Mouse (Mus musculus) thymus, adult 2 months (tissue): ENCODE results near the gene Lipo2.

ENCODE experiments used
- CTCF ChIP-seq: fragments of 200-500 bp; IDR thresholded peaks from 2 replicates; pipeline ENCODE4 v1.5.1; 2012; ENCODE audit warnings: mild to moderate bottlenecking, control low read depth, low read length, moderate library complexity, borderline replicate concordance; ENCODE audit not compliant: control insufficient read depth, poor library complexity, insufficient read depth; ENCODE audit errors: extremely low read depth
- POLR2A ChIP-seq: fragments of 200-500 bp; IDR thresholded peaks from 2 replicates; pipeline ENCODE4 v1.6.1; 2012; ENCODE audit warnings: mild to moderate bottlenecking, low read length, control low read depth, moderate library complexity; ENCODE audit not compliant: control insufficient read depth, poor library complexity, insufficient read depth; ENCODE audit errors: extremely low read depth

- TF ChIP-seq POLR2A (no peak), CTCF (no peak)
Observed at GRCm38 (mm10) chr19:33786576-33787277, 35.6 kb upstream of the Lipo2 start.
